Mouse (Mus musculus): ENCODE results near the gene Otulin. TPM values are rescaled to one million over a fixed set of nuclear protein-coding genes. Genes with fewer than 3 reads are reported as not detected.

Otulin gene
- polyA plus RNA-seq, 1 experiment from 2014 or later: 29.5 TPM

GRCm38 (mm10) chr15:27545203-27545602 is 85.3 kb downstream of the Otulin start:
- ATAC-seq (ENCODE audit: low read depth): no peak
- Histone ChIP-seq H3K27ac (ENCODE audit: low read depth, low read length) (no peak overlapping the region), H3K9ac (replicated peaks; ENCODE audit: low read depth, low read length) (no peak overlapping the region), H3K4me1 (ENCODE audit: control insufficient read depth, insufficient read depth, low read length) (peaks cover 9% of the 10 kb centered on the region; the same call in 1 of the 2 replicates), H3K9me3 (ENCODE audit: control insufficient read depth, low read length) (no peaks in the 10 kb centered on the region), H3K4me3 (ENCODE audit: low read depth, low read length) (no peak overlapping the region), H3K4me2 (ENCODE audit: low read depth, low read length) (no peak overlapping the region), H3K36me3 (ENCODE audit: control insufficient read depth, insufficient read depth, low read length) (no peaks in the 10 kb centered on the region), H3K27me3 (ENCODE audit: control insufficient read depth, insufficient read depth, low read length) (no peaks in the 10 kb centered on the region)
- WGBS: 96% methylated on average over 10 of the region's 10 CpGs

- Histone ChIP-seq H3K9me3 (ENCODE audit: control insufficient read depth, low read length) (no peaks in the 10 kb centered on the region), H3K9ac (replicated peaks; ENCODE audit: low read depth, low read length) (no peak overlapping the region), H3K4me3 (ENCODE audit: low read depth, low read length) (no peak overlapping the region), H3K27me3 (ENCODE audit: control insufficient read depth, insufficient read depth, low read length) (no peaks in the 10 kb centered on the region), H3K4me1 (ENCODE audit: control insufficient read depth, insufficient read depth, low read length) (no peaks in the 10 kb centered on the region), H3K27ac (ENCODE audit: low read depth, low read length) (no peak overlapping the region), H3K36me3 (ENCODE audit: control insufficient read depth, insufficient read depth, low read length) (no peaks in the 10 kb centered on the region), H3K4me2 (ENCODE audit: low read depth, low read length) (no peak overlapping the region)
- 87% methylated on average over 9 of the region's 9 CpGs for WGBS
- no peak for ATAC-seq (ENCODE audit: low read depth)
These were observed 90.7 kb downstream of the Otulin start for GRCm38 (mm10) chr15:27539745-27540144.

- 64% methylated on average over 4 of the region's 4 CpGs for WGBS
- no peak overlapping the region for H3K4me3 ChIP-seq (ENCODE audit: low read depth, low read length)
- H3K27ac ChIP-seq (ENCODE audit: low read depth, low read length): no peak overlapping the region
- no peaks in the 10 kb centered on the region for H3K4me1 ChIP-seq (ENCODE audit: control insufficient read depth, insufficient read depth, low read length)
- no peaks in the 10 kb centered on the region for H3K27me3 ChIP-seq (ENCODE audit: control insufficient read depth, insufficient read depth, low read length)
- no peak for ATAC-seq (ENCODE audit: low read depth)
- H3K9ac ChIP-seq (replicated peaks; ENCODE audit: low read depth, low read length): no peak overlapping the region
- no peaks in the 10 kb centered on the region for H3K9me3 ChIP-seq (ENCODE audit: control insufficient read depth, low read length)
- H3K36me3 ChIP-seq (ENCODE audit: control insufficient read depth, insufficient read depth, low read length): no peaks in the 10 kb centered on the region
- H3K4me2 ChIP-seq (ENCODE audit: low read depth, low read length): no peak overlapping the region
These were observed 92.8 kb downstream of the Otulin start for GRCm38 (mm10) chr15:27537519-27538223.

- Histone ChIP-seq H3K4me1 (ENCODE audit: control insufficient read depth, insufficient read depth, low read length) (no peaks in the 10 kb centered on the region), H3K4me3 (ENCODE audit: low read depth, low read length) (no peak overlapping the region), H3K4me2 (ENCODE audit: low read depth, low read length) (no peak overlapping the region), H3K9me3 (ENCODE audit: control insufficient read depth, low read length) (no peaks in the 10 kb centered on the region), H3K27ac (ENCODE audit: low read depth, low read length) (no peak overlapping the region), H3K9ac (replicated peaks; ENCODE audit: low read depth, low read length) (no peak overlapping the region), H3K27me3 (ENCODE audit: control insufficient read depth, insufficient read depth, low read length) (no peaks in the 10 kb centered on the region), H3K36me3 (ENCODE audit: control insufficient read depth, insufficient read depth, low read length) (no peaks in the 10 kb centered on the region)
- 53% methylated on average over 5 of the region's 5 CpGs for WGBS
- no peak for ATAC-seq (ENCODE audit: low read depth)
These were observed 93.7 kb downstream of the Otulin start for GRCm38 (mm10) chr15:27536771-27537170.

- Histone ChIP-seq H3K4me3 (ENCODE audit: low read depth, low read length) (no peak overlapping the region), H3K4me2 (ENCODE audit: low read depth, low read length) (no peak overlapping the region), H3K9me3 (ENCODE audit: control insufficient read depth, low read length) (no peaks in the 10 kb centered on the region), H3K27me3 (ENCODE audit: control insufficient read depth, insufficient read depth, low read length) (no peaks in the 10 kb centered on the region), H3K4me1 (ENCODE audit: control insufficient read depth, insufficient read depth, low read length) (no peaks in the 10 kb centered on the region), H3K27ac (ENCODE audit: low read depth, low read length) (no peak overlapping the region), H3K36me3 (ENCODE audit: control insufficient read depth, insufficient read depth, low read length) (no peaks in the 10 kb centered on the region), H3K9ac (replicated peaks; ENCODE audit: low read depth, low read length) (no peak overlapping the region)
- ATAC-seq (ENCODE audit: low read depth): no peak
- 91% methylated on average over 7 of the region's 7 CpGs for WGBS
These were observed 94.3 kb downstream of the Otulin start for GRCm38 (mm10) chr15:27536186-27536585.

- Histone ChIP-seq H3K27ac (ENCODE audit: low read depth, low read length) (no peak overlapping the region), H3K4me2 (ENCODE audit: low read depth, low read length) (no peak overlapping the region), H3K4me1 (ENCODE audit: control insufficient read depth, insufficient read depth, low read length) (no peaks in the 10 kb centered on the region), H3K9me3 (ENCODE audit: control insufficient read depth, low read length) (no peaks in the 10 kb centered on the region), H3K9ac (replicated peaks; ENCODE audit: low read depth, low read length) (no peak overlapping the region), H3K36me3 (ENCODE audit: control insufficient read depth, insufficient read depth, low read length) (no peaks in the 10 kb centered on the region), H3K4me3 (ENCODE audit: low read depth, low read length) (no peak overlapping the region), H3K27me3 (ENCODE audit: control insufficient read depth, insufficient read depth, low read length) (no peaks in the 10 kb centered on the region)
- no peak for ATAC-seq (ENCODE audit: low read depth)
- WGBS: 74% methylated on average over 4 of the region's 4 CpGs
These were observed 94.8 kb downstream of the Otulin start for GRCm38 (mm10) chr15:27535681-27536080.

- Histone ChIP-seq H3K27ac (ENCODE audit: low read depth, low read length) (no peak overlapping the region), H3K4me2 (ENCODE audit: low read depth, low read length) (no peak overlapping the region)
These were observed 97.5 kb downstream of the Otulin start for GRCm38 (mm10) chr15:27533036-27533435.

GRCm38 (mm10) chr15:27530023-27530422 is 100.5 kb downstream of the Otulin start:
- peaks cover 3% of the 10 kb centered on the region; the same call in 1 of the 2 replicates for H3K4me1 ChIP-seq (ENCODE audit: control insufficient read depth, insufficient read depth, low read length)
- no peak overlapping the region for H3K4me3 ChIP-seq (ENCODE audit: low read depth, low read length)
- H3K9me3 ChIP-seq (ENCODE audit: control insufficient read depth, low read length): no peaks in the 10 kb centered on the region
- WGBS: 55% methylated on average over 4 of the region's 4 CpGs
- H3K27ac ChIP-seq (ENCODE audit: low read depth, low read length): no peak overlapping the region
- no peak overlapping the region for H3K9ac ChIP-seq (replicated peaks; ENCODE audit: low read depth, low read length)
- no peak overlapping the region for H3K4me2 ChIP-seq (ENCODE audit: low read depth, low read length)
- H3K36me3 ChIP-seq (ENCODE audit: control insufficient read depth, insufficient read depth, low read length): no peaks in the 10 kb centered on the region
- no peaks in the 10 kb centered on the region for H3K27me3 ChIP-seq (ENCODE audit: control insufficient read depth, insufficient read depth, low read length)
- ATAC-seq (ENCODE audit: low read depth): no peak

More at GRCm38 (mm10) chr15:27533036-27533435, 97.5 kb downstream of the Otulin start:
- Histone ChIP-seq H3K36me3 (ENCODE audit: control insufficient read depth, insufficient read depth, low read length) (no peaks in the 10 kb centered on the region), H3K4me3 (ENCODE audit: low read depth, low read length) (no peak overlapping the region), H3K4me1 (ENCODE audit: control insufficient read depth, insufficient read depth, low read length) (no peaks in the 10 kb centered on the region), H3K9me3 (ENCODE audit: control insufficient read depth, low read length) (no peaks in the 10 kb centered on the region), H3K9ac (replicated peaks; ENCODE audit: low read depth, low read length) (no peak overlapping the region), H3K27me3 (ENCODE audit: control insufficient read depth, insufficient read depth, low read length) (no peaks in the 10 kb centered on the region)
- no peak for ATAC-seq (ENCODE audit: low read depth)
- 66% methylated on average over 3 of the region's 3 CpGs for WGBS

- Histone ChIP-seq H3K27me3 (ENCODE audit: control insufficient read depth, insufficient read depth, low read length) (no peaks in the 10 kb centered on the region), H3K4me2 (ENCODE audit: low read depth, low read length) (no peak overlapping the region), H3K4me3 (ENCODE audit: low read depth, low read length) (no peak overlapping the region), H3K9ac (replicated peaks; ENCODE audit: low read depth, low read length) (no peak overlapping the region), H3K9me3 (ENCODE audit: control insufficient read depth, low read length) (no peaks in the 10 kb centered on the region), H3K36me3 (ENCODE audit: control insufficient read depth, insufficient read depth, low read length) (no peaks in the 10 kb centered on the region), H3K27ac (ENCODE audit: low read depth, low read length) (no peak overlapping the region), H3K4me1 (ENCODE audit: control insufficient read depth, insufficient read depth, low read length) (peaks cover 5% of the 10 kb centered on the region; the same call in 1 of the 2 replicates)
- ATAC-seq (ENCODE audit: low read depth): no peak
- 84% methylated on average over 4 of the region's 4 CpGs for WGBS
These were observed 101.6 kb downstream of the Otulin start for GRCm38 (mm10) chr15:27528896-27529295.

All from neural tube, embryonic 14.5 days (tissue).